Mouse (Mus musculus) retina, postnatal 7 days (tissue): ENCODE results near the gene Amigo2.

ENCODE experiments used
- DNase-seq: peaks from one replicate; pipeline ENCODE4 v3.0.0-alpha.2; 2012; ENCODE audit warnings: low read depth, low spot score

Gene Amigo2

GRCm38 (mm10) chr15:97267094-97267695 lies 20.1 kb upstream of the Amigo2 start:
- no peak for DNase-seq

- no peak for DNase-seq
Measured at GRCm38 (mm10) chr15:97266236-97266845, 19.3 kb upstream of the Amigo2 start.

- DNase-seq = no peak
Measured at GRCm38 (mm10) chr15:97262251-97262650, 15.2 kb upstream of the Amigo2 start.

- no peak for DNase-seq
Measured at GRCm38 (mm10) chr15:97259968-97260597, 13.0 kb upstream of the Amigo2 start.

- no peak for DNase-seq
Measured at GRCm38 (mm10) chr15:97259300-97259699, 12.2 kb upstream of the Amigo2 start.

GRCm38 (mm10) chr15:97258483-97259230 lies 11.6 kb upstream of the Amigo2 start:
- no peak for DNase-seq

GRCm38 (mm10) chr15:97257206-97257775 lies 10.2 kb upstream of the Amigo2 start:
- no peak for DNase-seq

GRCm38 (mm10) chr15:97256411-97256810 lies 9.3 kb upstream of the Amigo2 start:
- no peak for DNase-seq

DNA sequence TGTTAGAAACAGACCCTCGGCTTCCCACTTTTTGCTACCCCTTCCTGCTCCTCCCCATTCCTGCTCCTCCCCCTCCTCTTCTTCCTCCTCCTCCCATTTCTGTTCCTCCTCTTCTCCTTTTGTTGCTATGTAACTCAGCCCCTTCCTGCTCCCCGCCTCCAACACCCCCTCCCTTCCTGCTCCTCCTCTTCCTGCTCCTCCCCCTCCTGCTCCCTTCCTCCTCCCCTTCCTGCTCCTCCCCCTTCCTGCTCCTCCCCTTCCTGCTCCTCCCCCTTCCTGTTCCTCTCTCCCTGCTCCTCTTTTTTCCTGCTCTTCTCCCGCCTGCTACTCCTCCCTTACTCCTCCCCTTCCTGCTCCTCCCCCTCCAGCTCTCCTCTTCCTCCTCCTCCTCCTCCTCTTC lies 8.7 kb upstream of the Amigo2 start:
- no peak for DNase-seq

GRCm38 (mm10) chr15:97254375-97254774 lies 7.3 kb upstream of the Amigo2 start:
- DNase-seq = no peak

DNA sequence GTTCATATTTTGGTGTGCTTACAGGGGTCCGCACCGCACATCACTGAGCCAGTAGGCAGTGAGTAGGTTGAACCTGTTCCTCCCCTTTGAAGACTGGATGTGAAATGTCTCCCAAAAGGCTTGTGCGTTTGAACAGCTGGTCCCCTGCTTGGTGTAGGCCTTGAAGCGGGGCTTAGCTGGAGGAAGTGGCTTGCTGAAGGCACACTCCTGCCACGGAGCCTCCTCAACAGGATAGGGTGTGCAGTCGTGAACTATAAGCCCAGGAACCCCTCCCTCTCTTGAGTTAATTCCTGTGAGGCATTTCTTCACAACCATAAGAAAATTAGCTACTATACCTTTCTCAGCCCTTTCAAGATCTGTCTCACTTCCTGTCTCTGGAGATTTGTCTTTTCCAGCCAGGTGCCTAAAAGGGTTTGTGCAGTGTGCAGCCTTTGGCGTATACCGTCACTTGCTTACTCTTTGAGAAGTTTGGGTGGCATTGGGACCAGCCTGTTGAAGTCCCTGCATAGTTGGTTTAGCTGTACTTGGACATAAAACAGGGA lies 5.5 kb upstream of the Amigo2 start:
- no peak for DNase-seq

GRCm38 (mm10) chr15:97249322-97249721 lies 2.2 kb upstream of the Amigo2 start:
- no peak for DNase-seq

DNA sequence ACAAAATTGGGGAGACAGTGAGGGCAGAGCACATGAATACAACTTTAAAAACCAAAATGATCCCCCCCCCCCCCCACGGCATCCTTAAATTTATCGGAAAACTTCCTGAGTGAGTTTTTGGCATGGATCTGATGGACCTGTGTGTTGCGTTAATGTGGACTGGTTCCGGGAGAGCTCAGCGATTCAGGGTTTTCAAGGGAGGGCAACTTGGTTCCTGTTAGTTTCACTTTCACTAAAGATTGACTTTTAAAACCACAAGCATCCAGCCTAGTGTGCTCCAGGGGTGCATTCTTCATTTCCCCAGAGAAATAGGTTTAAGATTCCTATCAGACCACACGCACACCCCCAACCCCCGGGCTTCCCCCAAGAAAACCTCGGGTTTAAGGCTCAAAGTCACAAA lies 1.2 kb upstream of the Amigo2 start:
- DNase-seq = no peak

DNA sequence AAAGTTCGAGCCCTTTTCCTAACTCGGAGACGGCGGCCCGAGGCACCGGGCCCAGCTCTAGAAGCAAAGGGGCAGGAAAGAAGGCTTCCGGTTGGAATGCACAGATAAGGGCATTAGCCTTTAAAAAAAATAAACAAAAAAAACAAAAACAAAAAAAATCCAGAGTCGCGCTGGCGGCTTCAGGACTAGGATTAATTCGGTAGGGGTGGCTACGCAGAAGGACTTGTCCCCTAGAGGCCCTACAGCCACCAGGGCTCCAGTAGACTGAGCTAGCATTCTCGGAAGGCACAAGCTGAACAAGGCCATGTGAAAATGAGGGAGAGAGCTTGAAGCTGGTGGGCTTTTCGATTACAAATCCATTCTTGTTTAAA lies 689 bp upstream of the Amigo2 start:
- DNase-seq = no peak

GRCm38 (mm10) chr15:97246256-97246655 lies 831 bp downstream of the Amigo2 start:
- DNase-seq = no peak

GRCm38 (mm10) chr15:97245392-97245791 lies 1.7 kb downstream of the Amigo2 start:
- no peak for DNase-seq

- DNase-seq = no peak
Measured at GRCm38 (mm10) chr15:97236943-97237342, 10.1 kb downstream of the Amigo2 start.

DNA sequence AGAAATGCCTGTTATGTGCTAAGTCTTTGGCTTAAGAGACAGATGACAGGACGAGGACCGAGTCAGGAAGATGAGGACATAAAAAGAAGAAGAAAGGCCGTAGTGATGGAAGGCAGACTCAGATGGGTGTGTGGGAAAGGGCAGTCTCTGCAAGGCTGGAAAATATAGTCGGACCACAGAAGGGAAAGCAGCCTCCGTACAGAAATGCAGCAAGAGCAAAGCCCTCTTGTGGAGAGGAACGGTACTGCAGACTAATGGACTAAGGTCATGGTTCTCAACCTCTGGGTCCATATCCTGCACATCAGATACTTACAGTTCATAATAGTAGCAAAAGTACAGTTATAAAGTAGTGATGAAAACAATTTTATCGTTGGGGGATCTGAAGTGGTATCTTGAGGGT lies 11.9 kb downstream of the Amigo2 start:
- DNase-seq = peak; percentile 56

GRCm38 (mm10) chr15:97234076-97234475 lies 13.0 kb downstream of the Amigo2 start:
- DNase-seq = no peak

GRCm38 (mm10) chr15:97229494-97230077 lies 17.5 kb downstream of the Amigo2 start:
- no peak for DNase-seq

GRCm38 (mm10) chr15:97224003-97224402 lies 23.1 kb downstream of the Amigo2 start:
- no peak for DNase-seq

GRCm38 (mm10) chr15:97223431-97223830 lies 23.7 kb downstream of the Amigo2 start:
- DNase-seq = no peak
